Mouse (Mus musculus) lung, postnatal 4 days (tissue): ENCODE measurements at regions not wholly inside any gene's neighbourhood (a gene's known extent, or its start where the extent isn't known, plus 50 kb on each side); places are given as distances from the start of the nearest gene placed in this dataset.

Experiments used
- DNase-seq, 2 experiments: peaks; one replicate each; pipeline ENCODE4 v3.0.0; 2021

DNA sequence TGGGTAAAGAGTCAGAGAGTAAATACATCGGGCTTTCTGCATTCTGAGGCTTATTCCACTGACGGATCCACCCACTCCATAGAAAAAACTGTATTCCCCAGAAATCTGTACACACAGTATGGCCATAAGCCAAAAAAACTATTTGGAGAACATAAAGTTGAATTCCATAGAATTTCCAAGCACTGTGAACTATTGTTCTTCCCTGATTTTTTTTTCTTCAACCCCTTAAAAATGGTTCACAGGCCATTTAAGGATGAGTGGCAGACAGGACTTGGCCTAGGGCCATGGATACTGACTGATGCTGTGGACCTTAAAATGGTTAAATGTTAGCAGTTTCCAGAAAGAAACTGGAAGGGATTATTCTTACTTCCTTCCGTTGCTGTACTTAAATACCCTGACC, 247.0 kb downstream of the Sipa1l2 start:
- DNase-seq, result no peak

- no peak for DNase-seq
Measured at GRCm38 (mm10) chr8:125317584-125317991, 252.0 kb downstream of the Sipa1l2 start.

- no peak for DNase-seq
Measured at GRCm38 (mm10) chr8:125315736-125316135, 253.9 kb downstream of the Sipa1l2 start.

DNA sequence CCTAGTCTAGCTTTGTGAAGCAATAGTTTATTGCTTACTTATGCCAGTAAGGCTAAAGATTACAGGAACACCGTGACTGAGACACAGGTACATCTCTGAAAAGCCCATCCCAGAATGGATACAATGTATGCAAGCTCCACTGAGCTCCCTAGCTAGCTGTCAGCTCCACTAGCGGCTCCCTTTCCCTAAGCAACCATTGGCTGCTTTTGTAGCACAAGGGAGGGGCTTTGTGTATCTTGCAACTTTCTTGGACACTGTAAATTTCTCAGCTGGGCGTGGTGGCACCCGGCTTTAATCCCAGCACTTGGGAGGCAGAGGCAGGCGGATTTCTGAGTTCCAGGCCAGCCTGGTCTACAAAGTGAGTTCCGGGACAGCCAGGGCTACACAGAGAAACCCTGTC, 254.6 kb downstream of the Sipa1l2 start:
- DNase-seq, result no peak

DNA sequence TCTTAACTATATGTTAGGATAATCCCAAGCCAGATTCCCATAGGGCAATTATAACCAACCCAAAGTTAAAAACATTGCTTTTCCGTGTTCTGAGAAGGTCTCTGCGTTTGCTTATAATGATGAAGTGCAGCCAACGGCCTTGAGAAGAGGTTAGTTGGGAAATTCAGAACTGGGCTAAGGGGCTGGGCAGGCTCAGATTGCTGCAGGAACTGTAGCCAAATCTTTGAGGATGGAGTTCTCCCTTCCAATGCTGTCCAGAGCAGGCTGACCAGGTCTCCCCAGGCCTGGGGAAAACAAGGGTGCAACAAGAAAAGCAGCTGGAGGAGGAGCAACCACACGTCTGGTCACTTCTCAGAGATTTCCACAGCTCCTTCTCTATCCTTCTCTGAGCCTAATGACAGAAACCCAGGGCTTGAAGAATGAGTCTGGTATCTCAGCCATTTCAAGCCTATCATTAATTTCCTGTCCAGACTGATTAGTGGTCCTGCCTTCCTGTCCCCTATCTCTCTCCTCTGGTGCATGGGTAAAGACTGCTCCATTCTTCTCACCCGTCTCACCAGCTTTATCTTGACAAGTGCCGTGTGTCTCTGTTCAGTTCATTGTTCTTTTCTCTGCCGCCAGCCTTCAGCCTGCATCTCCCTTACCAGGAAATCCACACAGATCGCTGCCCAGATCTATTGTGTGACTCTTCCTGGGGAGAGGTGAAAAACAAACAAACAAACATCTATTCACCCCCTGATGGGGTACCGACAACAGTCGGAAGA, 255.2 kb downstream of the Sipa1l2 start:
- no peak for DNase-seq

- no peak for DNase-seq
Measured at GRCm38 (mm10) chr8:125311228-125312053, 257.4 kb downstream of the Disc1 start.
